Mouse (Mus musculus) neutrophil, adult 5-6 weeks (primary cell): ENCODE results near the gene Mief1. TPM values are rescaled to one million over a fixed set of nuclear protein-coding genes. Genes with fewer than 3 reads are reported as not detected.

ENCODE experiments used
- ATAC-seq: fragments of 151-379, 151-347 bp; 2 replicates; pipeline ENCODE4 v1.8.0; 2017; ENCODE audit warnings: mild to moderate bottlenecking, moderate TSS enrichment; ENCODE audit not compliant: insufficient number of reproducible peaks, poor library complexity, low FRiP score, severe bottlenecking; ENCODE audit errors: extremely low read depth
- total RNA-seq: library from RNA; stranded (forward); fragments of 200-1000 nt; gene quantifications from 2 replicates; pipeline ENCODE4 v1.2.3, GENCODE M21; 2017

The Mief1 gene
- total RNA-seq, 1 experiment from 2014 or later = 37.5 TPM

DNA sequence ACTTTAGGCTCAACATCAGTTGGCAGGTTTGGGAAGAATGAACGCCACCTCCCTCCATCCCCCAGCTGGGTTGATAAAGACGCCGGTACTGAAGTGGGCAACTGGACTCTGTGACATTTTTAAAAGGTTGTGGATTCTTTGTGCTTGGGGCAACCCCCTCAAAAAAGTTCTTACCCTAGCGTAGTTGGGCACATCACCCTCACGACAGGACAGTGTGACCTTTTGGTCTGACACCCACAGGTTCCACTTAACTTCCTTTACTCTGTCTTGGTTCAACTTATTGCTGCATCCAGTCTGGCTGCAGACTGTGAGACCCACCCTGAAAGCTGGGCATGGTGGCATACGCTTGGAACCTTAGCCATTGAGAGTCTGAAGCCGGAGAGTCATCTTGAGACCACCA, 10.1 kb upstream of the Mief1 start:
- ATAC-seq = no peak

- ATAC-seq = peak; percentile 78
Measured at GRCm38 (mm10) chr15:80225208-80225607, 8.6 kb upstream of the Mief1 start.

DNA sequence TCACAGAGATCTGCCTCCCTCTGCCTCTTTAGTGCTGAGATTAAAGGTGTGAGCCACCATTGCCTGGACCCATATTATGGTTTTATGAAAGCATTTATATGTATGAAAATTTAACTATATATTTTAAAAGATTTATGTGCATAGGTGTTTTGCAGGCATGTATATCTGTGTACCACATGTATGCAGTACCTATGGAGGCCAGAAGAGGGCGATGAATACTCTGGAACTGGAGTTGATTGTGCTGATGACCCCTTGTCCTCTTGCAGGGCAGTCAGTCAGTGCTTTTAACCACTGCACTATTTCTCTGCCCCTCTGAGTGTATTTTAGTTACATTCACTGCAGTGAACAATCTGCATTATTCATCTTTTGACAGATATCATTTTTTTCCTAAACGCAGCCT, 8.0 kb upstream of the Mief1 start:
- ATAC-seq = peak; percentile 68; the same call in 1 of the 2 replicates

- no peak for ATAC-seq
Measured at GRCm38 (mm10) chr15:80228071-80228800, 5.6 kb upstream of the Mief1 start.

- no peak for ATAC-seq
Measured at GRCm38 (mm10) chr15:80232331-80232730, 1.5 kb upstream of the Mief1 start.

GRCm38 (mm10) chr15:80233053-80233452, 765 bp upstream of the Mief1 start:
- ATAC-seq = no peak

- ATAC-seq = no peak
Measured at GRCm38 (mm10) chr15:80235535-80235934, 1.7 kb downstream of the Mief1 start, which contains the start of gene AC140267.1. AC140267.1 (plus strand) TSS chr15:80235835.

GRCm38 (mm10) chr15:80248135-80248534, 14.3 kb downstream of the Mief1 start:
- ATAC-seq = no peak

GRCm38 (mm10) chr15:80248596-80248995, 14.8 kb downstream of the Mief1 start:
- ATAC-seq = no peak

DNA sequence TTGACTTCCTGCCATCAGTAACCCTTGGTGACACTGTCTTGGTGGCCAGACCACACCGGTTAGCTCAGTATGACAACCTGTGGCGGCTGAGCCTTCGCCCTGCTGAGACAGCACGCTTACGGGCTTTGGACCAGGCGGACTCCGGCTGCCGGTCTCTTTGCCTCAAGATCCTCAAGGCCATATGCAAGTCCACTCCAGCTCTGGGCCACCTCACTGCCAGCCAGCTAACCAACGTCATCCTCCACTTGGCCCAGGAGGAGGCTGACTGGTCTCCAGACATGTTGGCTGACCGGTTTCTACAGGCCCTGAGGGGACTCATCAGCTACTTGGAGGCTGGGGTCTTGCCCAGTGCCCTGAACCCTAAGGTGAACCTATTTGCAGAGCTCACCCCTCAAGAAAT, 15.9 kb downstream of the Mief1 start:
- no peak for ATAC-seq

GRCm38 (mm10) chr15:80250586-80250985, 16.8 kb downstream of the Mief1 start:
- ATAC-seq = no peak

DNA sequence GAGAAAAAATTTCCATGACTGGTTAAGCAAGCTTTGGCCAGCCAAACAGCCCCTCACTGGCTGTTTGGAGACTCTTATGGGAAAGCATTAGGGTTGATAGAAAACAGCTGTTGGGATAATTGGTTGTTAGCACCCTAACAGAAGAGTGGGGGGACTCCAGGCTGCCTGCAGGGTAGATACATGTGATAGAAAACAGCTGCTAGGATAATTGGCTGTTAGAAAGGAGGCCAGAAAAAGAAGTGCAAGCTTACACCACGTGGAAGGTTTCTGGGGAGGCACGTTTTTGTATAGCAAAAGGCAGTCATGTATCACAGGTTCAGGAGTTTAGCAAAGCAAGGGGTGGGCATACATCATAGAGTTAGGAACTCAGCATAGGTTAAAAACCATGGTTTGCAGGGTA, 19.7 kb downstream of the Mief1 start:
- ATAC-seq = no peak

DNA sequence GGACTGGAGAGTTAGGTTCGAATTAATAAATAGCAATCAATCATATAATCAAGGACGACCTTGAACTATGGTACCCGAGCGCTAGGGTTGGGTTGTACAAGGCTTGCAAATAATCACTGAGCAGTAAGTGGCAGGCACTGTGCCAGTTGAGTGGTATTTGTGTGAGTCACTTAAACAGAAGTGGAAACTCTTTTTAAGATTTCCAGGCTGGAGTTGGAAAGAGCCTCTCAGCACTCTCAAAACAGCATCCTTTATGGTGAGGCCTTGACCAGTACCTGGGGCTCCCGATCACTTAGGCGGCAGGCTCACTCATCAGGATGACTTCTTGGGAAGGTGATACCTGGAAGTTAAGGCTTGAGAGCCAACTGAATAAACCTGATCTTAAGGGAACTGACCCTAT, 20.4 kb downstream of the Mief1 start:
- no peak for ATAC-seq

DNA sequence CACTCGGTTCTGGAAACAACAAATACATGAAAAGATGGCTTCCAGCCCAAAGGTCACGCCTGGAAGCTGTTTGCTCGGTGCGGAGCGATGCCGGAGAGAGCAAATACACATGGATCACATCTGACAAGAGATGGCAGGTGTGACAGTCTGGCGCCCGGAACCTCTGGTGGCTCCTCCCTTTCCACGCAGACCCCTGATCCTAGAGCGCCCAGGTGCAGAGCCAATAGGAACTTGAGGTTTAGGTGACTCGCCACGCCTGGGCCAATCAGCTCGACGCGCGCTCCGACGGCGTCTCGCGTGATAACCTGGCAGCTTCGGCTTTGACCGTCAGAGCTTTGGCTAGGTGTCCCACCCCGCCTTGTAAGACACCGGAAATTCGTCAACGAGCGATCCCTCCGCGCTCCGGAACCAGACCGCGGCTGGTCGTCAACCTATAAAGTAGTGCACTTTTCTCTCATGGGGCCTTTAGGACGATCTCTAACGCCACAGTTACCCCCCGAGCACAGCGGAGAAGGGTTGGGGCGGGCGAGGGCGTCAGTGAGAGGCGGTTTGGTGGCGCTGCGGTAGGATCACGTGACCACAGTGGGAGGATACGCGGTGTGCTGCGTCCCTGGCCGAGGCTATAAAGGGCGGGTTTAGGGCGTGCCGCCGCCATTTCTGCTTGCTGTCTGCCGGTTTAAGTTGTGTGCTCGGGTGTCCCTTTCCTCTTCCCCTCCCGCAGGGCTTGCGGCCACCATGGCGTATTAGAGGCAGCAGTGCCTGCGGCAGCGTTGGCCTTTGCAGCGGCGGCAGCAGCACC, 21.2 kb downstream of the Mief1 start, which contains the start of gene Atf4:
TSS of gene Atf4 (plus strand) at position 338 of the 799 bp plus-strand sequence.
- ATAC-seq = peak; percentile 80

DNA sequence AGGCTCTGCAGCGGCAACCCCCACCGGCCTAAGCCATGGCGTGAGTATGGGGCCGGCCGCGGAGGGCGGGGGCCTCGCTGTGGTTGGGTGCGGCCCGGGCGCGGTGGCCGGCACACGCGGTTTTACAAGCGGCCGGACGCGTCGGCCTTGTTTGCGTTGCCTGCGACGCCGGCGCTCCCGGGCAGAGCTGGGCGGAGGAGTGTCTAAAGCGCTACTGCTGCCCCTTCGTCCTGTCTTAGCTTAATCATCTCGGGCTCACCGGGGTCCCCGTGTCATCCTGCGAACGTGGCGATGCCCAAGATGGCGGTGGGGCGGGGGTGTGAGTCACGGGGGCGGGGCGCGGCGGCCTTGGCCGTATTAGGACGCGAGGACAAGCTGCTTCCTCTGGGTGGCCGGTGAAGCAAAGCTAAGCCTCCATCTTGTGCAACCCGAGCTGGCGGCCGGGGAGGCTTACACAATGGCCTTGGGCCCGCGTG, 21.9 kb downstream of the Mief1 start:
- ATAC-seq = peak; percentile 55

- no peak for ATAC-seq
Measured at GRCm38 (mm10) chr15:80256242-80256641, 22.4 kb downstream of the Mief1 start.

DNA sequence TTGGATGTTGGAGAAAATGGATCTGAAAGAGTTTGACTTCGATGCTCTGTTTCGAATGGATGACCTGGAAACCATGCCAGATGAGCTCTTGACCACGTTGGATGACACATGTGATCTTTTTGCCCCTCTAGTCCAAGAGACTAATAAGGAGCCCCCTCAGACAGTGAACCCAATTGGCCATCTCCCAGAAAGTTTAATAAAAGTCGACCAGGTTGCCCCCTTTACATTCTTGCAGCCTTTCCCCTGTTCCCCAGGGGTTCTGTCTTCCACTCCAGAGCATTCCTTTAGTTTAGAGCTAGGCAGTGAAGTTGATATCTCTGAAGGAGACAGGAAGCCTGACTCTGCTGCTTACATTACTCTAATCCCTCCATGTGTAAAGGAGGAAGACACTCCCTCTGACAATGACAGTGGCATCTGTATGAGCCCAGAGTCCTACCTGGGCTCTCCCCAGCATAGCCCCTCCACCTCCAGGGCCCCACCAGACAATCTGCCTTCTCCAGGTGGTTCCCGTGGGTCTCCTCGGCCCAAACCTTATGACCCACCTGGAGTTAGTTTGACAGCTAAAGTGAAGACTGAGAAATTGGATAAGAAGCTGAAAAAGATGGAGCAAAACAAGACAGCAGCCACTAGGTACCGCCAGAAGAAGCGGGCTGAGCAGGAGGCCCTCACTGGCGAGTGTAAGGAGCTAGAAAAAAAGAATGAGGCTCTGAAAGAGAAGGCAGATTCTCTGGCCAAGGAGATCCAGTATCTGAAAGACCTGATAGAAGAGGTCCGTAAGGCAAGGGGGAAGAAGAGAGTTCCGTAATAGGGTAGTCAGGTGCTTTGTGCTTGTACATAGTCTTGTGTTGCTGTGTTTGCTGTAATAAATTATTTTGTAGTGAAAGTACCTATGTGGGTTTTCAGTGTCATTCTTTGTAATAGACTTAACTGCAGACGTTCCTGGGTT, 23.1 kb downstream of the Mief1 start:
- ATAC-seq = no peak

DNA sequence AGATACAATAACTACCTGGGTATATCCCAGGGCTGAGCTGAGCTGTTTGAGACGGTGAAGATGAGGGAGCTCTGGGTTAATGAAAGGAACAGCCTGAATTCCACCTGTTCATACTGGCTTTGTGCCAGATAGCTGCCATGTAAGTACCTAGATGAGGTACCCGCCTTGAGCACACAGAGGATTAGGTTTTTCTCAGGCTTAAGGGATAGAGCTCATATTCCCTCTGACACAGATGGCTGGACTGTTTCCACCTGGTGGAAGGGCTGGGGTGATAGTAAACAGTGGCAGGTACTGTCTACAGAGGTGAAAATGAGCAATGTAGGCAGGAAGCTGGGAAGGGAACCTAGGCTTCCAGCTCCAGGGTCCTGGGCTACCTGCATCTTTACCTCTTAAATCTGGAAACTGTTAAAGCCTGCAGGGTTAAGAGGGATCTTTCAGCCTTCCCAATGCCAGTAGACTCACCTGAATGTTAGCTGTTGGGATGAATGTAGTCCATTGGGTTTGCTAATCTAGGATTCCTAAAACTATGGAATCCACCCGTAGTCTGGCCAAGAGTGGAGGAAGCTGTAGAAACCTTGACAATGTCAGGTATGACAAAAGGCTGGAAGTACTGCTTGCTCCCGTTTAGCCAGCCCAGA, 23.9 kb downstream of the Mief1 start:
- no peak for ATAC-seq
